Mouse (Mus musculus) 416B (cell line): ENCODE results near the gene Snrpg.

Source experiments
- DNase-seq: peaks from one replicate; pipeline ENCODE4 v3.0.0; 2011; ENCODE audit warnings: low read depth

The Snrpg gene

DNA sequence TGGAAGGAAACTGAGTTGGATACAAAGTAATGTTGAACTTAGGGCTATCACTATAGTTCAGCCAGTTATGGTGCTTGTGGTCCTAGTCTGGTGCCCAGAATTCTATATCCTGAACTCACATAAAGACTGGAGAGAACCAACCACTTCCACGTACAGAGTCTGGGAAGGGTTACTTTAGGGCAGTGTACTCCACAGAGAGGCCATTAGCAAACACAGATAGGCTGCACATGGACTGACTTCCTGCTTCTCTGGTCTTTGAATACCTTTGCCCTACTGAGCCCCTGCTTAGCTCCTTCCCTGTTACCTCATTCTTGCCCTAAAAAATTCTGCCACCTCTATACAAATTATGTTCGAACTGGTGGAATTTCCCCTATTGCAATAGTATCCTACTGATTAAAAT, 28.9 kb downstream of the Snrpg start:
- DNase-seq = no peak

DNA sequence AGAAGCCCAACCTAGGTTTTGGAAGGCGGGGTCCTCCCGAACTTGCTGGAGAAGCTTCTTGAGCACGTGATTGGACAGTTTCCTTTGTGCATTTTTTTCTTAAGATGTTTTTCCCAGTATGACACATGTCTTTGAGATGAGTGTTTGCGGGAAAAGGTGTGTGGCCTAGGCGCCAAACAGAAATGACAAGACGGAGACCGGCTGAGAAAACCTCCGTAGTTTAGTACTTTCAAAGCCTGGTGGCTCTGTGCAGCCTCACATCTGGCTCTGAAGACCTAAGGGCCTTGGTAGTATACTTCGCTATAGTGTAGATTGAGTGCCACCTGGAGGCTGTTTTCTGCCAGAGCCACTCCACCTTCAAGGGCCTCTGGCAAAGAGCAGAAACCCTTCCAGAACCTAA, 29.9 kb downstream of the Snrpg start:
- DNase-seq = peak; percentile 92

DNA sequence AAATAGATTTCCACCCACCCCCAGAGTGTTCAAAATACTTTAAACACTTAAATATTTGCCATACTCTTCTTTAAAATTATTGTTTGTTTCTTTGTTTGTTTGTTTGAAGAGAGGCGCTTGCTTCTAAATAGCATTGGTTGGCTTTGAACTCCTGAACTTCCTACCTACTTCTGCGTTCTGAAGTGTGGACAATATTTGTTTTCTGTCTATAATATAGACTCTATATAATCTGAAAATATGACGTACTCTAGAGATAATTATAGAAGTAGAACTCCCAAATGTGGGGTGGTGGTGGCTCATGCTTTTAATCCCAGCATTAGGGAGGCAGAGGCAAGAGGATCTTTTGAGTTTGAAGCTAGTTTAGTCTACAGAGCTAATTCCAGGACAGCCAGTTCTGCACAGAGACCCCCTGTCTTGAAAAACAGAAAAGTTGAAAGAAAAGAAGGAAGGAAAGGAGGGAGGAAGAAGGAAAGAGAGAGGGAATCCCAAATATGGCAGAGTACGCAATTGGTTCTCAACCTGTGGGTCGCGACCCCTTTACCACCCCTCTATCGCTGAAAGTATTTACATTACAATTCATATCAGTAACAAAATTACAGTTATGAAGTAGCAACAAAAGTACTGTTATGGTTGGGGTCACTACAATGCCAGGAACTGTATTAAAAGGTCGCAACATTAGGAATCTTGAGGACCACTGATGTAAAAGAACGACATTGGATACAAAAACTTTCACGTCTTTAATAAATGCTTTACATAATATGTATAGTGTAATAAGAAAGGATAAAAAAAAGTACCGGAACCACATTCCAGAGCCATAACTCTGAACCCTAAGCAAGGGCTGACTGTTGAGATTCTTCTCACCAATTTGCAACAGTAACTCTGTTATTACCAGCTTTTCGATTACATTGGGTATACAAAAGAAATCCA, 31.8 kb downstream of the Snrpg start:
- peak; percentile 62 for DNase-seq

DNA sequence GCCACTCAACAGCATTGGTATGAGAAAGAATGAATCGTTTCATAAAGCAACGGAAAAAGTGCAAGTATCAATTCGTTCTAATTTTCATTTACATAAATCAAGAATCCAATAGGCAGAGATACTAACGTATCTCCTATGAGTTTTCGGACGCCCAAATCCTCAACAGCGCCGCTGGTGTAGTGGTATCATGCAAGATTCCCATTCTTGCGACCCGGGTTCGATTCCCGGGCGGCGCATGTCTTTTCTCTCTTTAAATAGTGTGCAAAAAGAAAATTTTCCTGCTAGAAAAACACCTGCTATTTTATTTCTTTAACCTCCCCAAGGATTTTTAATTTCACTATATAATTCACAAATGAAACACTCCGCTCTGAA, 32.6 kb downstream of the Snrpg start:
- DNase-seq = peak; percentile 92

DNA sequence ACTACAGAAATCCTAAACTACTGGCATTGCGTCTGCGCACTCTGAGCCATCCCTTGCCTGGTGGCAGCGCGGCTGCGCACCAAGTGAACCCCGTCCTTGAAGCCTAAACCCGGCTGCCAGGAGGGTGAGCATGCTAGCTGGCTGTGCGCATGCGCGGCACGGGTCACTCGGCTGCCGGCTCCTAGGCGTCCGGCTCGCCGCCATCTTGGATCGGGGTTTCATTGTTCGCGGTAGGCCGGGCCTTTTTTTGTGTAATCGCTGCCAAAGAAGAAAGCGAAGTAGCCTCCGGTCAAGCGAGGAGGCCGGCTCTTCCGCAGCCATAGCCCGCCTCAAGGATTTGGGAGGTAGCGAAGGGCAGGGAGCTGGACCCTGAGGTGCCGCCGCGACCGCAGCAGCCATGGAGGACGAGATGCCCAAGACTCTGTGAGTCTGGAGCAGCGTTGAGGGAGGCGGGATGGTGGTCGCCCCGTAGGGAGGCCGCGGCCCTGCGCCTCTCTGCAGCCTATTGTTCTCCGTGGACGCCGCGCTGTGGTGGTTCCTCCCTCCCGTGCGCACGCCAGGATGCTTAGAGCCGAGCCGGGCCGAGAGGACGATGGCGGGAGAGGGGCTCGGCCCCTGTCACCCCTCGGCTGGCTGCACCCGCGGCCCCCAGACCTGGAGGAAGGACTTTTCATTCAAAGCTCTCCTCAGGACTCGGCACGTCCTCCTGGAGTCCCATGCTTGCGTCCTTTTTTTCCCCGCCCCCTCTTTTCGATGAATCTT, 33.2 kb downstream of the Snrpg start, which contains the start of gene Tia1:
Gene Tia1 (plus strand): TSS at position 120 of the 762 bp plus-strand sequence.
- DNase-seq = peak; percentile 98

DNA sequence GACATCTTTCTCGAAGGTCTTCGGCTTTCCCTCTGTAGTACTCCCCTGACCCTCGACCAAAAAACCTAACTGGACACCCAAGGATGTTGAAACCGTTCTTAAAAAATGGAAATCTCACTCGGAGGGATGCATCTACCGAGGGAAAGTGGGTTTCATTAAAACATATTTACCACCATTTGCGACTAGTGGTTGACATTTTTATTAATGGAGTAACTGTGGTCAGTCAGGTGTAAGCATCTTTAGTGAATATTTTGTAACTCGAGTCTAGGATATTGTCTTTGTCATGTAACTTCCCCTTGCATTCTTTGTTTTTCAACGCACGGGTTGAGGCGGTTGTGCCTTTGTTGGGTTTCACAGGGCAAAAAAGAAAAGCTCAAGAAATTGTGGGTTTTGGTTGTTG, 33.9 kb downstream of the Snrpg start:
- peak; percentile 71 for DNase-seq

DNA sequence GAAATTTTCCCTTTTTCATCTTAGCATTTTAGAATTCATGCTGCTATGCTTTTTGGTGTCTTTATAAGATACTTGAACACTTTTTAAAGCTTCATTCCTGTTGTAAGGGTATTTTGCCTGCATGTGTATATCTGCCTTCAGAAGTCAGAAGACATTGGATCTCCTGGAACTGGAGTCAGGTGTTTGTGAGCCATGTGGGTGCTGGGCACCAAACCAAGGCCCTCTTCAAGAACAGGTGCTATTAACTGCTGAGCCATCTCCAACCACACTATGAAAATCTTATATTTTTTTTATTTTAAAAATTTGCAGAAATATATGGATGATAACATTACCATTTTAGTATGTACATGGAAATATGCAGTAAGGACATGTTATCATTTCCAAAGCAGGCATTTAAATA, 35.2 kb downstream of the Snrpg start:
- no peak for DNase-seq

DNA sequence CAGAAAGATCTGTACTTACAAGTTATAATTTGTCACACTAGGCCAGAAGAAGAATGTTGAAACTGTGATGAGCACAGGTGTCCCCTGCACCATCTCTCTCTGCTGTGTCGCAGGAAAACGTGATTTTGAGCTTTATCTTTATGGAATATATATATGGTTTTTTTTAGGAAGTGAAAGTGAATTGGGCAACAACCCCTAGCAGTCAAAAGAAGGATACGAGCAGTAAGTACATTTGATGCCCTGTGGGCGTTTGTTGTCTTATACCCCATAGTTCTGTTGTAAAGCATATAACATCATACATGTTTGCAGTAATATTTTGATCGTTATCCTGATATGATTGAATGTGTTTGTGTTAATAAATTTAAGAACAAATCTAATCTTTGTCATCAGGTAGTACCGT, 47.6 kb downstream of the Snrpg start:
- DNase-seq = no peak

DNA sequence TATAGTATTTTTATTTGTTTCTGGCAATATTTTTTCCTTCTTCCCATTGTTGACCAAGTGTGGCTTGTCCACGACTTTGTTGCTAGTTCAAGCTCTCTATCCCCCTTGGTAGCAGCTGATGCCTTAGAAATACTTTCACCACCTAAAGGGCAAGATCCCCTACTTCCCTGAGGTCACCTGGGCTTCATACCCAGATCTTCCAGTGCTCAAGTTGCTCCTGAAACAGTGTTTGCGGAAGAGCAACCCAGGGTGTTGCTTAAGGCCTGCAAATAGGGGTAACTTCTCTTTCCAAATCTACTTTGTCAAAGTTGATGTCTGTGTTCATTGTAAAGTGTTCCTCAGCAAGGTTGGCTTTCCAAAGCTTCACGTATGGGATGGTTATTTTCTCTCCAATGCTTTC, 48.1 kb downstream of the Snrpg start:
- DNase-seq = no peak

DNA sequence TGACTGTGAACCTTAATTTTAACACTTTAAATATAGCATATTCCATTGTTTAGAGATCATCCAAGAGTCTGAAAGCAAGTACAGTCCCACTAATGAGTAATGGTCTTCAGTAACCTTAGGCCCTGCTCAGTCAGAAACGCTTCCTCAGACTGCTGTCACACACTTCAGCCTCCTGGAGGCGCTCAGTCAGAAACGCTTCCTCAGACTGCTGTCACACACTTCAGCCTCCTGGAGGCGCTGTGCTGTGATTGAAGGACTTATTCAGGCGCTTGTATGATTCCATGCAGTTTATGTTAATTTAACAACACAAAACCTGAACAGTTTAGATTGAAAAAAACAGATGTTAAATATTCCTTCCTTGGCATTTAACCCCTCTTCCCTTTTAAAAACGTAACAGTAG, 49.4 kb downstream of the Snrpg start:
- peak; percentile 61 for DNase-seq

DNA sequence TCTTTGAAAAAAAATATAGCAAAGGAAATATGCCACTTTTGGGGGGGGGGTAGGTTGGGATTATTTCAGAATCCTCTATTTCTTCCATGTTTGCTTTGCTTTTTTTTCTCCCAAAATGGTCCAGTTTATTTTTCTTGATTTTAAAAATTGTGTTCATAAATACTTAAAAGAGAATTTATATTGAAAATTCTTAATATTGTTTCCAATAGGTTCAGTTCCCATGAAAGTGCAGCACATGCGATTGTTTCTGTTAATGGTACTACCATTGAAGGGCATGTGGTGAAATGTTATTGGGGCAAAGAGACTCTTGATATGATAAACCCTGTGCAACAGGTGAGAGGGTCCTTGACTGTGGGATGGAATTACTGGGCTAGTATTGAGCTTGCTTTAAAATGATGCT, 55.3 kb downstream of the Snrpg start, which contains the start of gene Gm44790:
Gene Gm44790 (plus strand): TSS at position 301 of the 400 bp plus-strand sequence.
- DNase-seq = no peak
